Comparison of ENCODE assay signal across 22 mouse cellular contexts in the genomic region with DNA sequence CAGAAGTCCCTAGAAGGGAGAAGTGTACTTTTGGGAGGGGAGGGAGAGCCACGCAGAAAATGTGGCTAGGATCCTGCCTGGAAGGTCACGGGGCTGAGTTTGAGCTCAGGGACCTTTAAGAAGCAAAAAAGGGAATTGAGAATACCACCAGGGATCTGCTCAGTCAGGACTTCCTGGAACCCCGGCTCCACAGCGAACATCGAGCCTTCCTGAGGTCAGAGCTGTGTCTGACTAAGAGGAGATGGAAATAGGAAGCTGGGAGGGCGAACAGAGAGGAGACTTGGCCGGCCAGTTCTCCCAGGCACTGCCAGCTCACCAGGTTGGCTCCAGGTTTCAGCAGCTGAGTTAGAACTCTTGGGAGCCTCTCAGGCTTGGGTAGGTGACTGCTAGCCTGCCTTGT. TPM values are rescaled to one million over a fixed set of nuclear protein-coding genes. Genes with fewer than 3 reads are reported as not detected.
DNase-seq lines count a peak whose midpoint lies in the region; ATAC-seq and TF ChIP-seq lines count a peak whose summit lies in the region.
"Had no signal": no experiment of that assay in that cellular context is flagged by ENCODE, and none has a peak within 500 bp of the region (broad histone marks: within the 10 kb centered on the region; RNA-seq: fewer than 3 reads in every experiment).

No protein-coding gene starts in this region.

- no peak overlapping the region for H3K9ac ChIP-seq in forebrain, embryonic 14.5 days (ENCODE audit: low read length)
- H3K9ac ChIP-seq: embryonic facial prominence, embryonic 12.5 days; forebrain, postnatal 0 days; hindbrain, embryonic 13.5 days; kidney, embryonic 15.5 days; liver, embryonic 14.5 days; neural tube, embryonic 15.5 days had no signal

- no peak for DNase-seq in forebrain, embryonic 10.5 days (ENCODE audit: extremely low spot score, low spot score)
- DNase-seq in forebrain, embryonic 14.5 days (ENCODE audit: low spot score): no peak
- DNase-seq in layer of hippocampus, adult 9-11 months: peak; percentile 56
- no peak for DNase-seq in layer of hippocampus, postnatal 36 days
- no peak for DNase-seq in layer of hippocampus, postnatal 10 days (ENCODE audit: low spot score in 2 of 2)
- no peak for DNase-seq in frontal cortex, postnatal 25 days (ENCODE audit: low spot score in 2 of 2)
- DNase-seq: adrenal gland, adult 8-10 months; cerebellum, adult 11-12 months; cerebellum, postnatal 36 days; forebrain, postnatal 0 days; left cerebral cortex, postnatal 4 days; thymus, postnatal 14 days had no signal

- peaks cover 17% of the 10 kb centered on the region for H3K4me1 ChIP-seq in forebrain, embryonic 10.5 days
- no peaks in the 10 kb centered on the region for H3K4me1 ChIP-seq in forebrain, embryonic 14.5 days (ENCODE audit: control insufficient read depth, insufficient read depth, low read length)
- peaks cover 16% of the 10 kb centered on the region for H3K4me1 ChIP-seq in bone marrow macrophage, adult 2 months (ENCODE audit: control insufficient read depth, insufficient read depth, low read length)
- H3K4me1 ChIP-seq: hindbrain, embryonic 13.5 days; neural tube, embryonic 15.5 days had no signal

- 80% methylated on average over 7 of the region's 7 CpGs for WGBS in forebrain, embryonic 10.5 days
- WGBS in forebrain, embryonic 14.5 days: 76% methylated on average over 7 of the region's 7 CpGs

- no peaks in the 10 kb centered on the region for H3K9me3 ChIP-seq in forebrain, embryonic 10.5 days
- no peaks in the 10 kb centered on the region for H3K9me3 ChIP-seq in forebrain, embryonic 14.5 days (replicated peaks; ENCODE audit: control insufficient read depth, low read length)
- H3K9me3 ChIP-seq: embryonic facial prominence, embryonic 12.5 days; hindbrain, embryonic 13.5 days; kidney, embryonic 15.5 days; neural tube, embryonic 15.5 days had no signal

- TF ChIP-seq CTCF in bone marrow macrophage, adult 2 months (IDR thresholded peaks at IDR 0.05; ENCODE audit: low read depth, low read length): no peak

- no peak overlapping the region for H3K4me3 ChIP-seq in forebrain, embryonic 10.5 days
- H3K4me3 ChIP-seq in forebrain, embryonic 14.5 days (ENCODE audit: low read depth, low read length): no peak overlapping the region
- no peak overlapping the region for H3K4me3 ChIP-seq in bone marrow macrophage, adult 2 months (ENCODE audit: insufficient read depth, low read length)
- H3K4me3 ChIP-seq: embryonic facial prominence, embryonic 12.5 days; hindbrain, embryonic 13.5 days; kidney, embryonic 15.5 days; myocyte; neural tube, embryonic 15.5 days had no signal

- H3K36me3 ChIP-seq in forebrain, embryonic 10.5 days (replicated peaks): no peaks in the 10 kb centered on the region
- no peaks in the 10 kb centered on the region for H3K36me3 ChIP-seq in forebrain, embryonic 14.5 days (ENCODE audit: control insufficient read depth, insufficient read depth, low read length)
- H3K36me3 ChIP-seq: embryonic facial prominence, embryonic 12.5 days; hindbrain, embryonic 13.5 days; kidney, embryonic 15.5 days; neural tube, embryonic 15.5 days had no signal

- no peak for TF ChIP-seq POLR2A in bone marrow macrophage, adult 2 months (IDR thresholded peaks at IDR 0.05; ENCODE audit: borderline replicate concordance, low read depth, low read length)

- no peak for ATAC-seq in forebrain, embryonic 14.5 days
- ATAC-seq in megakaryocyte, adult 5-6 weeks (ENCODE audit: poor library complexity, severe bottlenecking): peak; percentile 93
- ATAC-seq: forebrain, postnatal 0 days had no signal

- no peak overlapping the region for H3K4me2 ChIP-seq in forebrain, embryonic 14.5 days (ENCODE audit: low read length)
- H3K4me2 ChIP-seq: embryonic facial prominence, embryonic 12.5 days; hindbrain, embryonic 13.5 days; kidney, embryonic 15.5 days; midbrain, embryonic 11.5 days; neural tube, embryonic 15.5 days had no signal

- H3K27ac ChIP-seq in forebrain, embryonic 10.5 days: peak overlapping the region; percentile 6; the same call in 1 of the 2 replicates
- H3K27ac ChIP-seq in forebrain, embryonic 14.5 days (ENCODE audit: low read depth, low read length): no peak overlapping the region
- H3K27ac ChIP-seq in bone marrow macrophage, adult 2 months (ENCODE audit: insufficient read depth, low read depth, low read length): peak overlapping the region; percentile 85
- H3K27ac ChIP-seq: embryonic facial prominence, embryonic 12.5 days; hindbrain, embryonic 13.5 days; kidney, embryonic 15.5 days; liver, embryonic 14.5 days; neural tube, embryonic 15.5 days; stomach, postnatal 0 days had no signal

- no peaks in the 10 kb centered on the region for H3K27me3 ChIP-seq in forebrain, embryonic 10.5 days (ENCODE audit: poor library complexity, severe bottlenecking)
- no peaks in the 10 kb centered on the region for H3K27me3 ChIP-seq in forebrain, embryonic 14.5 days (replicated peaks; ENCODE audit: control insufficient read depth, insufficient read depth, low read length)
- H3K27me3 ChIP-seq: embryonic facial prominence, embryonic 12.5 days; kidney, embryonic 15.5 days; neural tube, embryonic 15.5 days had no signal

RNA-seq across cellular contexts. Expression of gene Map3k14, which starts 14.5 kb away (rescaled TPM):
- 4.0 TPM in 2 replicates for polyA plus RNA-seq in forebrain, embryonic 10.5 days (2016; fragmentation: Nextera tagmentation; extraction: Ambion mirVana)
- polyA plus RNA-seq in forebrain, embryonic 14.5 days (2014; fragmentation: Nextera tagmentation; extraction: Ambion mirVana): 1.7 and 2.7 TPM in 2 replicates
- 1 to 10 TPM; 3.2 to 4.3 TPM for total RNA-seq in layer of hippocampus, postnatal 36 days (2021)
- 17.9 and 18.7 TPM in 2 replicates for polyA plus RNA-seq in bone marrow macrophage, adult 2 months (2012; ENCODE audit: insufficient read depth, insufficient read length, missing spikeins)
- total RNA-seq in megakaryocyte, adult 5-6 weeks (2015): 14.5 and 16.6 TPM in 2 replicates
- total RNA-seq in megakaryocyte, adult 5-6 weeks (2017): 15.4 and 15.7 TPM in 2 replicates
- 1 to 10 TPM; 3.7 to 3.8 TPM for total RNA-seq in layer of hippocampus, postnatal 10 days (2021)
